Mouse (Mus musculus): ENCODE data around the gene Rad51c. TPM values are rescaled to one million over a fixed set of nuclear protein-coding genes. Genes with fewer than 3 reads are reported as not detected.
"Not testable (repeated sequence)": the region's sequence is repeated elsewhere in the genome, so short reads cannot be mapped to it uniquely, and the experiment has no call there.

Rad51c gene
- total and polyA plus RNA-seq, 2 experiments from 2014 or later = 2.0 to 3.5 TPM

DNA sequence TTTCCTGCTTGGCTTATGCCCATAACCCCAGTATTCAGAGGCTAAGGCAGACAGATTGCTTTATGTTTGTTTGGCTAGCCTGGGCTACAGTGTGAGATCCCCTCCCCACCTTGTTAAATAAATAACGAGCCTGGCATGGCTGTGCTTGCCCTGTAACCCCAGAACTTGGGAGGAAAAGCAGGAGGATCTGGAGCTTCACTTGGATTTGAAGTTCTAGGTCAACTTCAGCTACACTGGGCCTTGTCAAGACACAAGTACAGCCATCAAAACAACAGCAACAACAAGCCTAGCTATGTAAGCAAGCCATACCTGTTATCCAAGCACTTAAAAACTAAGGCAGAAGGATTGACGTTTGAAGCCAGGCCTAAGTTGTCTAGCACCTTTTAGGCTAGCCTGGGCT, 25.6 kb upstream of the Rad51c start:
- Histone ChIP-seq H3K4me2 (ENCODE audit: low read depth, low read length) (no peak overlapping the region), H3K4me3 (ENCODE audit: low read length) (no peak overlapping the region), H3K36me3 (ENCODE audit: insufficient read depth, low read length) (no peaks in the 10 kb centered on the region), H3K27me3 (ENCODE audit: insufficient read depth, low read length) (no peaks in the 10 kb centered on the region), H3K4me1 (ENCODE audit: insufficient read depth, low read length) (no peaks in the 10 kb centered on the region), H3K9me3 (ENCODE audit: low read length) (no peaks in the 10 kb centered on the region), H3K9ac (replicated peaks; ENCODE audit: low read length) (no peak overlapping the region), H3K27ac (no peak overlapping the region)
- ATAC-seq = no peak
- 78% methylated on average over 2 of the region's 2 CpGs for WGBS
- no peak for DNase-seq (ENCODE audit: low spot score)
- no peak for TF ChIP-seq CTCF (IDR thresholded peaks at IDR 0.05; ENCODE audit: low read depth)

DNA sequence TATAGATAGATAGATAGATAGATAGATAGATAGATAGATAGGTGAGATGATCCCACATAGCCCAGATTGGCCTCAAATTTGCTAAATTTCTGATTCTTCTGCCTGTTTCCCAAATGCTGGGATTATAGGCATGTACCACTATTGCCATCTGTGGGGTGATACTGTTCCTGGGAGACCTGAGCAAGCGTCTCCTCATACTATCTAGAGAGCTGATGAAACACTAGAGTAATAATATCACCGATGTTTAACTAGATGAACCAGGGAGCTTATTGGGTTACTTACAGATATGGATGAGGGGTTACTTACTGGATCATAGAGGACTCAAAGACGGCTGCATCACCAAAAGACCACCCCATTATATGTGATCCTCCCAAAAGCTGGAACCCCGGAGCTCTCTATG, 24.6 kb upstream of the Rad51c start:
- Histone ChIP-seq H3K4me2 (ENCODE audit: low read depth, low read length) (no peak overlapping the region), H3K27ac (no peak overlapping the region), H3K4me3 (ENCODE audit: low read length) (no peak overlapping the region), H3K9ac (replicated peaks; ENCODE audit: low read length) (no peak overlapping the region), H3K27me3 (ENCODE audit: insufficient read depth, low read length) (no peaks in the 10 kb centered on the region), H3K36me3 (ENCODE audit: insufficient read depth, low read length) (no peaks in the 10 kb centered on the region), H3K9me3 (ENCODE audit: low read length) (no peaks in the 10 kb centered on the region), H3K4me1 (ENCODE audit: insufficient read depth, low read length) (no peaks in the 10 kb centered on the region)
- WGBS = 84% methylated on average over 4 of the region's 4 CpGs
- ATAC-seq (no peak), DNase-seq (ENCODE audit: low spot score) (no peak)
- TF ChIP-seq CTCF (IDR thresholded peaks at IDR 0.05; ENCODE audit: low read depth) = no peak

DNA sequence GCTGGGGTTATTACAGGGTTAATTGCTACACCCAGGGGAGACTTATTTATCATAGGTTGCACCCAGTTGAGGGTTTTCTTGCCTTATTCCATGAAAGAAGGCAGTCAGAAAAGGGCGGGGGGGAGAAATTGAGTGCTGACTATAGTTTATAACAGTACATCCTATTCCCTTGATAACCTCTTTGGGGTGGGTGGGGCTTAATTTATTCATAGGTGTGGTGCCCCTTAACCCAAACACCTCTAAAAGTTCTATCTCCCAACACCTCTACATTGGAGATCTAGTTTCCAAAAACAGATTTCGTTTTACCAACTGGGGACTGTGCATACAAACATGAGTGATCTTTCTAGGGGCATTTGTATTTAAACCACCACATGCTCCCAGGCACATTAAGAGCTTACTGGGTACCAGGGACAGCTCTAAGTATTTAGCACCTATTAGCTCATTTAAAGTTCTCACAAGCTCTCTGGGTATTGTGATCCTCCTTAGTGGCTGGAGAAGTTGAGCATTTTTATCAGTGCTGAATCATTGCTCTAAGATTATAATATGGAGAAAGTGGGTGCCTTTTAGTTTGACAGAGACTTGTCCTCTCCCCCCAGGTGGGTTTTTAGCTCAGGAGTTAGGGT, 23.4 kb upstream of the Rad51c start:
- no peak for TF ChIP-seq CTCF (IDR thresholded peaks at IDR 0.05; ENCODE audit: low read depth)
- Histone ChIP-seq H3K4me2 (ENCODE audit: low read depth, low read length) (no peak overlapping the region), H3K4me3 (ENCODE audit: low read length) (no peak overlapping the region), H3K36me3 (ENCODE audit: insufficient read depth, low read length) (no peaks in the 10 kb centered on the region), H3K9me3 (ENCODE audit: low read length) (no peaks in the 10 kb centered on the region), H3K27me3 (ENCODE audit: insufficient read depth, low read length) (no peaks in the 10 kb centered on the region), H3K4me1 (ENCODE audit: insufficient read depth, low read length) (no peaks in the 10 kb centered on the region), H3K27ac (no peak overlapping the region; the same call in 1 of the 2 replicates), H3K9ac (replicated peaks; ENCODE audit: low read length) (no peak overlapping the region)
- 72% methylated on average over 2 of the region's 2 CpGs for whole genome bisulfite sequencing
- ATAC-seq (no peak), DNase-seq (ENCODE audit: low spot score) (no peak)

DNA sequence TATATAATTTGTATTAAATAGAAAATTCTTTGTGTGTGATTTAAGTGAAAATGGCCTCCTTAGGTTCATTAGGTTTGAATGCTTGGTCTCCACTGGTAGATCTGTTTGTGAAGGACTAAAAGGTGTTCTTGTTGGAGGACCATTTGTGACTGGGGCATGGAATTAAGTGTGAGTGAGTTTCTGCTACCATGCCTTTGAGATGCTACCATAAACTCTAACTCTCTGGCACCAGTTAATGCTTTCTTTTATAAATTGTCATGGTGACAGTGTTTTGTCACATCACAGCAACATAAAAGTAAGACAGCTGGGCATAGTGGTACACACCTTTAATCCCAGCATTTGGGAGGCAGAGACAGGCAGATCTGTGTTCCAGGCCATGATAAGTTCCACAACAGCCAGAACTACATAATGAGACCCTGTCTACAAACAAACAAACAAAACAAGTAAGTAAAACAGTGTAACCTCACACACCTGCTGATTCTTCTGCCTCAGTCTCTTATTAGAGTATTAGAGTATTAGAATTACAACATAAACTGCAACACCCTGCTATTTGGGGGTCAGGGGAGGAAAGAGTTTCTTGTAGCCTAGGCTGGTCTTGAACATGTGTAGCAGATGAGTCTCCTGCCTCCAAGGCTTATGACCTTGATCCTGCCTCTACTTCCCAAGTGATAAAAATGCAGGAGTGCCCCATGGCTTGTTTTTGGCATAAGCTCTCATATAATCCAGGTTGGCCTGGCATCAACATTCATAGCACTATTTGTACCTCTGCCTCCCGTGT, 22.7 kb upstream of the Rad51c start:
- H3K27me3 ChIP-seq (ENCODE audit: insufficient read depth, low read length) = no peaks in the 10 kb centered on the region
- H3K4me3 ChIP-seq (ENCODE audit: low read length) = no peak overlapping the region
- no peaks in the 10 kb centered on the region for H3K9me3 ChIP-seq (ENCODE audit: low read length)
- H3K36me3 ChIP-seq (ENCODE audit: insufficient read depth, low read length) = no peaks in the 10 kb centered on the region
- no peaks in the 10 kb centered on the region for H3K4me1 ChIP-seq (ENCODE audit: insufficient read depth, low read length)
- H3K9ac ChIP-seq (replicated peaks; ENCODE audit: low read length) = no peak overlapping the region
- no peak for TF ChIP-seq CTCF (IDR thresholded peaks at IDR 0.05; ENCODE audit: low read depth)
- peak overlapping the region; percentile 37 for H3K27ac ChIP-seq
- H3K4me2 ChIP-seq (ENCODE audit: low read depth, low read length) = no peak overlapping the region
- ATAC-seq (no peak), DNase-seq (ENCODE audit: low spot score) (no peak)
- 58% methylated on average over 1 of the region's 1 CpGs for WGBS

DNA sequence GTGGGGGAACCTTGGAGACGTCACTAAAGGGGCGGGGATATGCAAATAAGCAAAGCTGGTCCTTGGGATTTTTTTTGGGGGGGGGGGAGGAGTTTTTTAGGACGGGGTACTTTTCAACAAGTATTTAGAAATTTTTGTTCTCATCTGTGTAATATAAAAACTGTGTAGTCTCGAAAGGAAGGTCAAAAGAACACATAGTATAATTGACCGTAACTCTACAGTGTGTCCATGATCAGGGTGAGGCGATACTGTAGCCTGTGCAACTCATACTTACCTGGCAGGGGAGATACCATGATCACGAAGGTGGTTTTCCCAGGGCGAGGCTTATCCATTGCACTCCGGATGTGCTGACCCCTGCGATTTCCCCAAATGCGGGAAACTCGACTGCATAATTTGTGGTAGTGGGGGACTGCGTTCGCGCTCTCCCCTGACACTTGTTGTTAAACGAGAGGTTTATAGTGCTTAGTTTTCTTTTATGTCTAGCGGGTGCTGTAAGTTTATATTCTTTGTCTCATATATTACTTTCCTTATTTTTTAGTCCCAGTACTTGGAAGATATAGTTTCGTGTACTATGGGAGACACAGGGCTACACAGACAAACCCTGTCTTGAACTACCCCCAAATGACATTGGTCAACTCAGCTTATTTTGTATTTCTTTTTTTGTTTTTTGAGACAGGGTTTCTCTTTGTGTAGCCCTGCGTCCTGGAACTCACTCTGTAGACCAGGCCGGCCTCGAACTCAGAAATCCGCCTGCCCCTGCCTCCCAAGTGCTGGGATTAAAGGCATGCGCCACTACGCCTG, 21.9 kb upstream of the Rad51c start:
- H3K36me3 ChIP-seq (ENCODE audit: insufficient read depth, low read length) = not testable (repeated sequence)
- peak overlapping the region; percentile 25 for H3K9ac ChIP-seq (replicated peaks; ENCODE audit: low read length)

DNA sequence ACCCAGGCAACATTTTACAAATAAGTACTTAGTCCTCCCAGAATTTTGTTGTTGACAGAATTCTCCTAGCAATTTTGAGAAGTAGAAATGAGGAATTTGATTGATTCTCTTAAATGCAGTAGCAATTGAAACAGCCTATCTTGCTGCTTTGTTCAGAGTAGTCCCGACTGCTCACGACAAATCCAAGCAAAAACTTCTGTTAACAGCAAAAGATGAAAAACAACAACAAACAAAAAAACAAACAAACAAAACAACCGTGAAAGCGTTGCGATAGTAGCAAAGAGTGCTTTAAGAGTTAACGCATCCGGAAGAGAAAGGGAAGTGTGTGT, 21.3 kb upstream of the Rad51c start:
- DNase-seq (ENCODE audit: low spot score) = no peak
- Histone ChIP-seq H3K9ac (replicated peaks; ENCODE audit: low read length) (peak overlapping the region; percentile 25), H3K4me3 (ENCODE audit: low read length) (peak overlapping the region; percentile 34), H3K36me3 (ENCODE audit: insufficient read depth, low read length) (no peaks in the 10 kb centered on the region), H3K27me3 (ENCODE audit: insufficient read depth, low read length) (no peaks in the 10 kb centered on the region), H3K4me2 (ENCODE audit: low read depth, low read length) (peak overlapping the region; percentile 58), H3K27ac (peak overlapping the region; percentile 67; the same call in 1 of the 2 replicates), H3K9me3 (ENCODE audit: low read length) (no peaks in the 10 kb centered on the region), H3K4me1 (ENCODE audit: insufficient read depth, low read length) (no peaks in the 10 kb centered on the region)
- ATAC-seq = no peak
- TF ChIP-seq CTCF (IDR thresholded peaks at IDR 0.05; ENCODE audit: low read depth) = no peak
- under 1% methylated on average over 7 of the region's 7 CpGs for whole genome bisulfite sequencing

More for the DNA sequence above, 21.9 kb upstream of the Rad51c start:
- not testable (repeated sequence) for H3K4me1 ChIP-seq (ENCODE audit: insufficient read depth, low read length); H3K9me3 ChIP-seq (ENCODE audit: low read length); H3K27me3 ChIP-seq (ENCODE audit: insufficient read depth, low read length)
- Histone ChIP-seq H3K4me2 (ENCODE audit: low read depth, low read length) (peak overlapping the region; percentile 58), H3K4me3 (ENCODE audit: low read length) (peak overlapping the region; percentile 34), H3K27ac (peak overlapping the region; percentile 67)
- DNase-seq (ENCODE audit: low spot score) (peak; percentile 94), ATAC-seq (peak; percentile 92)
- under 1% methylated on average over 23 of the region's 24 CpGs for WGBS
